Mouse (Mus musculus): Measurements from ENCODE around the gene Prickle4.

The Prickle4 gene
- long read RNA-seq, experiment 1: 0 reads
- long read RNA-seq, experiment 2, partial matches to known transcripts: 0 of 1 reads
- long read RNA-seq, experiment 2, other reads (novel, unspliced or antisense): 1 of 1 reads

DNA sequence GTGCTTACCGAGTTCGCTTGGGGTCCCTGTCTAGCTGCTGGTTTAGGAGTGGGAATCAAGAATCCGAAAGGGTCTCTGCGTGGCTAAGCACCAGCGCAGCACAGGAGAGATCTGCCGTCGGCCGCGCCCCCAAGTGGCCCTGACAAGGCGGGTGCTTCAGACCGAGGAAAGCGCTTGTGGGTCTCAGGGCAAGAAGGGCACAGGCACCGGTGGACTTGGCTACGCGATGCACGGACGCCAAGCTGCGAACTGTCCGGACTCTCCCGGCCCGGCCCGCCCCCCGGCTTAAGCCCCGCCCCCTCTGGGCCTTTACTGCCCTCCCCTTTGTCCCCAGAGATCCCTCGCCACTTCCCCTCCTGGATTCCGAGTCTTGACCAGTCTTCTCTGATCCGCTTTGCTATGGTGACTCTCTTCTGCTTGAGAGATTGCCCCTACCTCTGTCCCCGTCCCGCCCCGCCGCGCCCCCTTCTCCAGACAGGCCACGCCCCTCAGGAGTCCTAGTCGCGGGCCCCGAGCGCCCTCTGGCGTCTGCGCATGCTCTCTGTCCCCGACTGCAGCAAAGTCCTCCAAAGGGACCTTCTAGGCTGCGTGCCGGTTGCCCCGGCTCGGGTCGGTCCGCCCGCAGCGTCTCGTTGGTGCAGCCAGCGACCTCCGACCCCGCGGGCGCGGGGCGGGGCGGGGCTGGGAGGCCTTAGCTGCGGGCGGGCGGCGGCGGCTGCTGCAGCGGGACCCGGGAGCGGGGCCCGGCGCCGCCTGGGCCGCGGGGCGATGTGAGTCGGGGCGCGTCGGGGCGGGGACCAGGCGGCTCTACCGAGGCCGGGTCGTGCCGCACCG is at the start of gene Prickle4:
Gene Prickle4, minus strand, starts transcription at position 234 of the 834 bp plus-strand sequence.
- intact Hi-C loops (cut with DNase I): no loop called here

DNA sequence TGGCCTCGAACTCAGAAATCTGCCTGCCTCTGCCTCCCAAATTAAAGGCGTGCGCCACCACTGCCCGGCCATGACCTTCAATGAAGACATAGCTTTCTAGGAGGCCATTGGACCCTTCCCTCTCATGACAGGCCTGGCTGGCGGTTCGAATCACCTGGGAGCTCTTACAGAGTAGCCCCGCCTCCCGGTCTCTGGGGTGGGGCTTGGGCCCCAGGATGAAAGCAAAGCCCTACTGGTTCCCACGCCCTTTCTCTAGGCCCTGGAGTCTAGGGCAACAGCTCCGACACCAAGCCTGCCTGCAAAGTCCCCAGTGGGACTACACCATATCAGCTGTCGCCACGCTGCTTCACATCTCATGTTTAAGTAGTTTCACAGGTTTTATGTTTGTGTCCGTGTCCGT is 49.5 kb upstream of the Prickle4 start:
- intact Hi-C loops (cut with DNase I): no loop called here

DNA sequence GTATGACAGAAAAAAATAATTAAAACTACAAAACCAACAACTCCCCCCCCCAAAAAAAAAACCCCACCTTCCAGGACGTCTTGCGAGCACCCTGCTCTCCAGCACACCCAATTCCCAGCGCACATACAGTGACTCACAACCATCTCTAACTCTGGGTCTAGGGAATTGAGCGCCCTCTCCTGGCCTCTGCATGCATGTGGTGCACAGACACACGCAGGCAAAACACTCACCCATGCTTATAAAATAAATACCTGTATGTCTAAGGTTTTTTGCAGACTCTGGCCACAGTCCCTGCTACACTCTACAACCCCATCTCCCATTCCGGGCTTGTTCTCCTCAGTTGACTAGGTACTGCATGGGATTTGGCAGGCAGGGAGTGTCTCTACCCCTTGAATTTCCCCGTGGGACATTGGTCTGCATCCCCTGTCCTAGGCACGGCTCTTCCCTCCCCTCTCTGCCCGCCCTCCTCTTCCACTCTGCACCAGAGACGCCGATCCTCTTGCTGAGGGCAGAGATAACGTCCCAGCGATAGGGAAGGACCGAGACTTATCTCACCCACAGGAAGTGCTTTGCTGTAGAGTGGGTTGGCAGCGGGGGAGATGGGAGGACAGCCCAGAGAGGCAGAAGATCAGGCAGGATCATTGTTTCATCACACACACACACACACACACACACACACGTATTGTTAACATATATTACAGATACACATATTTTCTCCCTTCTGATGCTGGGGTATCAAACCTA is 48.6 kb upstream of the Prickle4 start:
- intact Hi-C loops (cut with DNase I): no loop called here

DNA sequence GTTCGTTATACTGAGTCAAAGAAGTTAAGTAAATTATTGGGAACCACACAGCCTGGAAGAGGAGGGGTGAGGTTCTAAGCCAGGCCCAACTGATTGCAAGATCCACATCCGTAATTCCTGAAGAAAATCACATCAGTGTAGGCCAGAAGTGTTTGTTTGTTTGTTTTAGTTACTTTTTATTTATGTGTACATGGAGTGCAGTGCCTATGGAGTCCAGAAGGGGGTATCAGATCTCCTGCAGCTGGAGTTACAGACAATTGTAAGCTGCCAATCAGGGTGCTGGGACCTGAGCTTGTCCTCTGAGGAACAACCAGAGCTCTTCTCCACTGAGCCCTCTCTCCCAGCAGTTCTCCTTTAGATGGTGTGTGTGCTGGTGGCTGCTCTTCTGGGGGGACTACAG is 45.6 kb upstream of the Prickle4 start:
- intact Hi-C loops (cut with DNase I): no loop called here

DNA sequence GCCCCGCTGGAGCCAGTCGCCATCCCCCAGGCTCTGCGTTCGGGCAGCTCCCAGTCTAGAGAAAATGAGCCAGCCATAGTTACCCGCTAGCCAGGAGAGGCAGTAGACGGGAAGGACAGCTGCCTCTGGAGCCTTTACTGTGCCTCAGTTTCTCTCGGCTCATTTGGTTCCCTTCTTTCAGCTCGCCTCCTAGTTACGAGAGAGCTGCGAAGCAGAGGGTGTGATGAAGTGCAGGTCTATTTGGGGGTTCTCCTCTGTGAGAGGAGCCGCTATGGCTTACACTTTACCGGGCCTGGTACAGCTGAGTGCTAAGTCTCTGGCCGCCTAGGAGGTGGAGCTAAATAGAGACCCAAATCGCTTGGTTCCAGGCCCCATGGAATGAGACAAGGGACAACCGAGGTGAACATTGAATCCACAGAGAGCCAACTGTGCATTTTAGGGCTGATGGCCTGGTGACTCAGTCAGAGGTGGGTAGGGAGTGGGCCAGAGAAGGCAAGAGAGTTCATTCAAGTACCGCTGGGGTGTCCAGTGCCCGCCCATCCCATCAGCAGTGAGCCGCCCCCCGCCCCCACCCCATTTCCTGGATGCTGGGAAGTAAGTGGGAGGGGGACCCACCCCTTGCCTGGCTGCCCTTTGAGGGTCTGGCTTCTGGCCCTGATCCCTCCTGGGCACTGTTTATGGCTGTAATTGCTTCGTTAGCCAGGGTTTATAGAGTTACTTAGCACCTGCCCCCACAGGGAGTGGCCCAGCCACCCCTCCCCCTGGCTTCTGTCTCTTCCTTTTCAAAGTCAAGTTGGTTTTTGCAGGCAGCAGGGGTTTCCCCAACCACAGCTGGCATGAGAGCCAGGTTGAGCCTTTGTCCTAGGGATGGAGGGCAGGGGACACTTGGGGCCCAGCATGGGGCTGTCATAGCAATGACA is 44.6 kb upstream of the Prickle4 start:
- intact Hi-C loops (cut with DNase I): no loop called here

DNA sequence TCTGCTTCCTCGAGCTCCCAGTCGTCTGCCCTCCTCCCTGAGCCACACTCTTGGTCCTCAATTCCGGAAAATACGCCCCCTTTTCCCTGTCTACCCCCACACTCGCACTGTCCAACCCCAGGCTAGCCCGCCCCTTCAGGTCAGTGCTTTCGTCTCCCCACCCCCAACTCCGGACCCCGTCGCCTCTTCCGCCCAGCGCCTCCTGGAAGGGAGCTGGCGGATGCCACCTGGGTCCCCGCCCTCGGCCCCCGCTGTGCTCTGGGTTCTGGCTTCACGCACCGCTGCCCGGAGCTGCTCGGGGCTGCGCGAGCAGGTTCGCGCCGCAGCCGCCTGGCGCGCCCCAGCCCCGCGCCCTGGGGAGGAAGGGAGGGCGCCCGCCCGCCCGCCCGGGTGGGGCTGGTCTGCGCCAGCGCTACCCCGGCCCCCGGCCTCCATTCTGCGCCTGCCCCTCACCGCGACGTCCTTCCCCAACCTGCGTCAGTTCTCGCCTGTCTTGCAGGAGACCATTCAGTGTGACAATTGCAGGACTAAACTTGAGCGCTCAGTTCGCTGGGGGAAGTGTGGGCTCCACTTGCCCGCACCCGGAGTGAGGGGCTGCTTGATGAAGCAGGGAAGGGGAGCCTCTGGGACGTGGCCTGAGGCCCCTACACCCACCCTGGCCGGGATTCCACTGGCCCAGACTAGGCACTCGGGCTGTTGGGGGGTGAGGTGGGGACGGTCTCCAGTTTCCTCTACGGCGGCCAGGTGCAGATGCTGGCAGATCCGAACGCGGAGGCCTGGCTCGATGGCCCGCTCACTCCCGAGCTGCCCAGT is 43.7 kb upstream of the Prickle4 start:
- intact Hi-C loops (cut with DNase I): no loop called here

DNA sequence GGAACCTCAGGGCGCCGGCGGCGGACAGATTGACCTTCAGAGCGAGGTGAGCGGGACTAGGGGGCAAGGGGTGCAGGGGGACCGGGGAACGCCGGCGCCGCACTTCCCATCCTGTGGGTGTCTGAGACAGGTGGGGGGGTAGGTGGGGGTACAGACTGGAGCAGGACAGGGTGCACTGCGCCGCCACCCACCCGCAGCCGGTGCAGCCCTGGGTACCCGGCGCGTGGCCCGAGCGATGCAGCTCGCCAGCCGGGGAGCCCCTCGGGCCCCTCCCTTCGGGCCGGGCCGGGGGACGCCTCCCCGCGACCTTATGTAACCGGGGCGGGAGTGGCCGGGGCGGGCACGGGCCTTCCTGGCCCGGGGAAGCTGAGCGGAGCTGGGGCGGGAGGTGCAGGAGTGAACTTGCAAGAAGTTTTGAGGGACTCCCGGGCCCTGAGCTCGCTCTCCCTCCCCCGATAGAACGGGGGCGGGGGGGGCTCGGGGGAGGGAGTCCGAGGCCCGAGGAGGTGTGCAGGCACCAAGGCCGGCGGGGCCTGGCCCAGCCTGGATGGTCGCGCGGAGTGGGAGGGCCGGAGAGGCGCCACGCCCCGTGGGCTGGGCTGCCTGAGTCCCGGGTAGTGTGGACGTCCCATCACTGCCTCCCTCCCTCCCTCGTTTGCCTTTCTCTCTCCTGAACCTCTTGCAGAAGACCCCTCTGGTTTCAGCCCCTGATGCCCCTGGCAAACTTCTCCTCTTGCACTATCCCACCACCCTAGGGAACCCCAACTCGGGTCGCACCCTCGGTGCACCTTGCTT is 42.9 kb upstream of the Prickle4 start:
- intact Hi-C loops (cut with DNase I): no loop called here

DNA sequence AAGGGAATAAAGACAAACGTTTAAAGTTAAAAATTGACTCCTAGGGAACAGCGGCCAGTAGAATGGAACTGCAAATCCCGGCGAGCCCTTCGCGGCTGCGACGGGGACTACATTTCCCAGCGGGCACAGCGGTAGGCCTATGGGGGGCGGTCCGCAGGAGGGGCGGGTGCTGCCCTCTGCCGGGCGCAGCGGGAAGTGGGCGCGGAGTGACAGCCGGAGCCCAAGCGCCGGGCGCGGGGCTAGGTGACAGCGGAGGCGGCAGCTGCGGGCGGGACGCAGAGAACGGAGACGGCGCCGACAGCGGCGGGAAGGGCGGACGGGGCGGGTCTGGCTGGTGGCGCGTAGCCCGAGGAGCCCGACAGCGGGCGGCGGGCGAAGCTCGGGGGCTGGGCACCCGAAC is 42.3 kb upstream of the Prickle4 start, which contains the start of gene Tfeb:
Gene Tfeb, plus strand, starts transcription at position 175 of the 400 bp plus-strand sequence.
- intact Hi-C loops (cut with DNase I): no loop called here

DNA sequence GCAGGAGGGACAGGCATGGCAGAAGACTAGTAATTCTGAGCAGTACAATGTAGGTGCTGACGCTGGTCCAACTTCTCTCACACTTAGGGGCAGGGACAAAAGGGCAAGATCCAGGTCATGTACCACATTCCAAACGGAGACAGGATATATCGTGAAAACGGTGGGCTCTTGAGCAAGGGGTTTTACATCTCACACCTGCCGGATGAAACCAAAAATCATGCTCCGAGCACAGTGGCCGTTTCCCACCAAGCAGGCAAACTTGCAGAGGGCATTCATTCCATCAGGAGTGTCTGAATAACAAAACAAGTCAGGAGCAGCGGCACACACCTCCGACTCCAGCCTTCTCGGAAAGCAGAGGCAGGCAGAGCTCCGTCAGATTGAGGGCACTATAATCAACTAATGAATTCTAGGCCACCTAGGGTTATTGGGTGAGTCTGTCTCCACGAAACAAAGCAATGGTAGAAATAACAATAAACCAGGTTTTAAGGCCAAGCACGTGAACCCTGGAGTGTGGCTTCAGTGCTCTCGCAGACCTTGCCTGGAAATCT is 41.1 kb upstream of the Prickle4 start:
- intact Hi-C loops (cut with DNase I): no loop called here

DNA sequence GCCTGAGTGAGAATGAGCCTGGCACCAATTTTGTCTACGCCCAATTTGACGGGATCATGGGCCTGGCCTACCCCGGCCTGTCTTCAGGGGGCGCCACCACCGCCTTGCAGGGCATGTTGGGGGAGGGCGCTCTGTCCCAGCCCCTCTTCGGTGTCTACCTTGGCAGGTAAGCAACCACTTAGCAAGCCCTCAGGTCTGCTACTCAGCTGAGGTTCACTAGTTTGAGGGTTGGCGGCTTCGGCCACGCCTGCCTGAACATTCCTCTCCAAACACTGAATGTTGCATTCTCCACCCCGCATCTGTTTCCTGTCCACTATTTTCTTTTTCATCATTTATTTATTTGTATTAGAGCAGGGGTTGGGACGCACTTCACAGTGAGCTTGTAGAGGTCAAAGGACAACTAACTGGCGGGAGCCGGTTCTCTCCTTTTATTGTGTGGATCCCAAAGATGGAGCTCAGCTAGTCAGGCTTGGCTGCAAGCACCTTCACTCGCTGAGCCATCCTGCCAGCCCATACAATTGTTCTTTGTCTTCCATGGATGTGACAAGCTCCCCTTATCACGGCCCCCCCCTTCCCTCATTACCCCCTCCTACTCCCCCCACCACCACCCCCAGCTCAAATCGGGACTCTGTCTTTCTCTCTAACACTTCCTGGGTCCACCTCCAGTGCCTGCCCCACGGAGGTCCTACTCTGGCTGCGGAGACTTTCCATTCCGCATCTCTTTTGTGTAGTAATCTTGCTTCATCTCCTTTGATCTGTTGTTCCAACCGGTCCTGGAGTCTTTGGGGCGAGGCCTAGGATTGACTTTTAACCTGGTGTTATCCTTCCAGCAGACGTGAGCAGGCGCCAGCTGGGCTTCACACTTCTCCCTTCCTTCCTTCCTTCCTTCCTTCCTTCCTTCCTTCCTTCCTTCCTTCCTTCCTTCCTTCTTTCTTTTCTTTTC is 36.4 kb upstream of the Prickle4 start:
- intact Hi-C loops (cut with DNase I): no loop called here

DNA sequence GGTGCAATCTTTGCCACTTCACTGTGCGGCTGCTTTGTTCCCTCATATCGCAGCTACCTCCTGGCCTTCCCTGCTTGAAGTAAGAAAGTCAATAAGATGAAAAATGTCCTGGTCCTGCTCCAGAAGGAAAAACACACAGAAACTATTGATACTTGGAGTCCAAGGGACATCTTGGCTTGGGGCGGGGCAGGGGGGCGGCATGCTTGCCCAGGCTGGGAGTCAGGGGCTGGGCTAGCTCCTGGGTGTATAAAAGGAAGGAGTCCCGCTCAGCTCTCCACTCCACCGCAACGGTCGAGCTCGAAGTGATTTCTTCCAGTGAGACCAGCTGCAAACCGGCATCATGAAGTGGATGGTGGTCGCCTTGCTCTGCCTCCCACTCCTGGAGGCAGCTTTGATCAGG is 32.0 kb upstream of the Prickle4 start, which contains the start of gene Pgc:
Gene Pgc, plus strand, starts transcription at position 277 of the 400 bp plus-strand sequence.
- intact Hi-C loops (cut with DNase I): no loop called here

DNA sequence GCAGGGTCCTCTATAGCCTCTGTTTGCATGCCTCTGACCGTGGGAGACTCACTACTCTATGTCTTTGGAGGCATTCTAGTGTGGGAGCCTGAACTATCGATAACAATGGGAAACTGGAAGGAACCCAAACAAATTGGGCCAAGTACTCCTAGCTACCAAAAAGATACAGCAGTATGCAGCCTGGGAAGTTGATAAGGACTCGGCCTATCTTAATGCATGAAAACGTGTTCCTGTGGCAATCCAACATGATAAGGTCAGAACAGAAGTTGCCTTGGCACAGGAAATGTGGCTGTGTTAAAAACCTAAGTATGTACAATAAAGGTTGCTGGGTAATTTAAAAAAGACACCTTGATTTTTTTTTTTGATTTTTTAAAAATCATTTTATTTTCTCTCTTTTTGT is 26.6 kb upstream of the Prickle4 start:
- intact Hi-C loops (cut with DNase I): no loop called here

DNA sequence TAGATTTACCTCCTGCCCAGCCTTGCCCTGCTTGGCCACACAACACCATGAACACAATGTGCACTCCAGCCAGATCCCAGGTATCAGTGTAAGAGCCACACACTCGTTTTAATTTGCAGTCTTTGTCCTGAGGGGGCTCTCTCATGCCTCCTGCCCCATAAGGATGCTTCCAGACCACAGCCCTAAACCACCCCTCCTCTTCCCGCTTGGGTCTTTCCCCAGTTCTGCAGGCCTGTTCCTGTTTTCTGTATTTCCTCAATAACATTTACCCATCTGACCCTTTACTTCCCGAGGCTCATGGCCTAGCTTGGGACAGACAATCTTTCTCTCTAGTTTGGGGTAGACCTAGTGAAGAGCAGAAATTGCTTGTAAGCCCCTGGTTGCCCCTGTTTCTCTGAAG is 20.5 kb upstream of the Prickle4 start:
- intact Hi-C loops (cut with DNase I): no loop called here

DNA sequence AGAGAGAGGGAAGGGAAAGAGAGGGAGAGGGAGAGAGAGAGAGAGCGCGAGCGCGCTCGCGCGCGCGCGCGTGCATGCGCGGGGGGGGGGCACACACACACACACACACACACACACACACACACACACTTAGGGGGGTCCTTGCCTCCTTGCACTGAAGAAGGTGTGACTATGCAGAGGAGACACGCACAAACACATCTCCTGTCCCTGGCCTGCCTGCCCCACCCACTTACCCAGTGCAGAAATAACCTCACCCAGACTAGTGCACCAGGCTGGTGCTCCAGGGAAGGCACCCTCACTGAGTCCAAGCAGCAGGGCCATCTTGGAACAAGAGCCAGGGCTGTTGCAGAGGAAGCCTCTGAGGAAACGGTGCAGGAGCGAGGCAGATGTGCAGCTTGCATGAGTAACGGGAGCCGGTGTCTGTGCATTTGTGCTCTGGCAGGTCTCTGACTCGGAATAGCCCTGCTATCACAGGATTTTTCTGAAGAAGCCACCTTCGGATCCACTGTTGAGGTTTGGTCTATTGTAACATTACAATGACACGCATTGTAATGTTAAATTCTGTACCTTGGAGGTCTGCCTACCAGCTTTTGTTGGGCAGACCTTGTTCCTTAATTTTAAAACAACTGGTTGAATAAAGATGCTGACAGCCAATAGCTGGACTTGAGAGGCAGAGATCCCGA is 18.5 kb upstream of the Prickle4 start:
- intact Hi-C loops (cut with DNase I): no loop called here

DNA sequence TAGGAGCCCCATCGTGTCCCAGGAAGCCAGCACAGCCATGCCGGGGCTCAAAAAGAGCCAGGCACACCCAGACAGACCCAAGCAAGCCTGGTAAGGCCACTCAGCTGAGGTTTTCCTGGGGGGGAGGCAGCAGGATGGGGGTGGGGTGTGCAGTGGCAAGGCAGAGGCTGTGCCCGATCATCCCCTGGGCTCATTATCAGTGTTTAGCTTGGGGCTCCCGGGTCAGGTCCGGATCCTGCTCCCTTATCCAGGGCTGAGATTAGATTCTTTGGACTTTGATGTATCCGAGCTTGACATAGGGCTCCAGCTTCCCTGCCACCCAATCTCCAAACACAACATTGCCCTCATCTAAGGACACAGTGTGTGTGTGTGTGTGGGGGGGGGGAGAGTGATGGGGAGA is 17.3 kb upstream of the Prickle4 start:
- intact Hi-C loops (cut with DNase I): no loop called here

DNA sequence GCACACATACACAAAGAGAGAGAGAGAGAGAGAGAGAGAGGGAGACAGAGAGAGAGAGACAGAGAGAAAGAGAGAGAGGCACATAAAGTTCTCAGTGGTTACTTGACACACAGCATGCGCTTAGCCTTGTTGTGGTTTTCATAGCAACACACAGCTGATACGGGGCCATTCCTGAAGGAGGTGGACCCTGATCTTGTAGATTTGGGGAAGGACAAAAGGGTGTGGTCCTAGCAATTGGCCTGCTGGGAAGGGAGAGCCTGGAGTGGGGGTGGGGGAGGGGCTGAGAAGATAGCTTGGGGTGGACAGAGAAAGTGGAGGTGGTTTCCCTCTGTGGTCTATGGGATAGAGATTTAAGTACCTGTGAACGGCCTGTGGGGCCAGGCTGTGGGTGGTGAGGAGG is 15.5 kb upstream of the Prickle4 start:
- intact Hi-C loops (cut with DNase I): no loop called here

DNA sequence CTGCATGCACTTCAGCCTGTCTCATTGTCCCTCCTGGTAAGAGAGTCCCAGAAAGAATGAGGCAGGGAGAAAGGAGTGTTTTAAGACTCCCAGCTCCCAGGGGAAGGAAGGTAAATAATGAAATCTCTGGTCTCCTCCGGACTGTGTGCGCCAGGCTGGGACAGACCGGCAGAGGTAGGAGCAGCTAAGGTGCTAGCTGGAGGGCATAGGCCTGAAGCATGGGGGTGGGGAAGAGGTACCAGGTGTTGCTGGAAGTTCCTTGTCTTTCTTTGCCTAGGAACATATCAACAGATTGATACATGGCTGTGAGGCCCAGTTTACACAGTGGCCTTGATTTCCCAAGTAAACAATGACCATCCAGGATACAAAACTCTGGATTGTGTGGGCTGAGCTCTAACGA is 14.4 kb upstream of the Prickle4 start:
- intact Hi-C loops (cut with DNase I): no loop called here

DNA sequence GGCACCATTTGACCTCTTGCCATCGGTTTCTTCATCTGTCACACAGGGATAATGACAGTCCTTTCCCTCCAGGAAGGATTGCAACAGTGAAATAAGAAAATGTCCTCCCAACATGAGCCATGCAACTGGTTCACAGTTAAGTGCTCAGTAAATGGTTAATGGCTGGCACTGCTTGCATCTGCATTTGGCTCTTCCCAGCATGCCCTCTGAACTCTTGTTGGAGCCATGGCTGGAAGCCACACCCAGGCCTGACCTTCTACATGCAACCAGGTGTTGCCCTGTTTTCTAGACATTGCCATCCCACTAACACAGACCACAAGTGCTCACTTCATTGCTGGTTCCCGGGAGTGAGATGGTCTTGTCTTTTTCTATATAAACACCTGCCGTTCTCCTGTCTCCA is 13.4 kb upstream of the Prickle4 start:
- intact Hi-C loops (cut with DNase I): no loop called here

Measured in adrenal gland (tissue).